Mouse (Mus musculus) ovary, postnatal 10 days (tissue): Measurements from ENCODE around the gene 2310007B03Rik.

Experiments
- DNase-seq: peaks from one replicate; pipeline ENCODE4 v3.0.0; 2022; ENCODE audit warnings: low spot score

The 2310007B03Rik gene

GRCm38 (mm10) chr1:93101571-93102061 lies 59.1 kb downstream of the 2310007B03Rik start, which contains the start of gene Kif1a:
Gene Kif1a (minus strand): TSS chr1:93101951.
- DNase-seq = no peak
